Mouse (Mus musculus) embryo, embryonic 11 days (tissue): Measurements from ENCODE around the gene Eddm3b.
A peak's percentile ranks its signal among the peaks of the same experiment; 100 is the strongest.

Experiments used
- DNase-seq: peaks from one replicate; pipeline ENCODE4 v3.0.0-alpha.2; 2015

Eddm3b gene

GRCm38 (mm10) chr14:51113916-51114560 is at the start of gene Eddm3b:
TSS of gene Eddm3b (plus strand) at chr14:51114426.
- DNase-seq = no peak

GRCm38 (mm10) chr14:51068956-51069355 is 45.3 kb upstream of the Eddm3b start:
- DNase-seq = no peak

- DNase-seq = peak; percentile 60
These were observed 44.6 kb upstream of the Eddm3b start for GRCm38 (mm10) chr14:51069617-51070016.

GRCm38 (mm10) chr14:51074335-51074734 is 39.9 kb upstream of the Eddm3b start, which contains the start of gene Olfr750:
TSS of gene Olfr750 (minus strand) at chr14:51074435.
- DNase-seq = no peak

GRCm38 (mm10) chr14:51079180-51079579 is 35.0 kb upstream of the Eddm3b start:
- DNase-seq = no peak

GRCm38 (mm10) chr14:51081035-51081434 is 33.2 kb upstream of the Eddm3b start:
- DNase-seq = no peak

GRCm38 (mm10) chr14:51082599-51083581 is 31.3 kb upstream of the Eddm3b start:
- peak; percentile 74 for DNase-seq

- no peak for DNase-seq
These were observed 30.4 kb upstream of the Eddm3b start for GRCm38 (mm10) chr14:51083805-51084204.

- DNase-seq = no peak
These were observed 29.1 kb upstream of the Eddm3b start for GRCm38 (mm10) chr14:51085086-51085485.

GRCm38 (mm10) chr14:51085911-51086310 is 28.3 kb upstream of the Eddm3b start:
- DNase-seq = no peak

- DNase-seq = peak; percentile 50
These were observed 26.5 kb upstream of the Eddm3b start for GRCm38 (mm10) chr14:51087762-51088161.

GRCm38 (mm10) chr14:51088166-51088969 is 25.9 kb upstream of the Eddm3b start:
- peak; percentile 87 for DNase-seq

- peak; percentile 94 for DNase-seq
These were observed 25.1 kb upstream of the Eddm3b start for GRCm38 (mm10) chr14:51088970-51089673.

- DNase-seq = no peak
These were observed 24.6 kb upstream of the Eddm3b start for GRCm38 (mm10) chr14:51089674-51090076.

- peak; percentile 89 for DNase-seq
These were observed 24.0 kb upstream of the Eddm3b start for GRCm38 (mm10) chr14:51090077-51090781.

GRCm38 (mm10) chr14:51090921-51091900 is 23.0 kb upstream of the Eddm3b start, which contains the start of the genes Rnase4 and Ang:
TSS of gene Rnase4 (plus strand) at chr14:51091077.
TSS of gene Ang (plus strand) at chr14:51091150.
- peak; percentile 68 for DNase-seq

- no peak for DNase-seq
These were observed 22.1 kb upstream of the Eddm3b start for GRCm38 (mm10) chr14:51092073-51092620.

GRCm38 (mm10) chr14:51093496-51093895 is 20.7 kb upstream of the Eddm3b start:
- DNase-seq = no peak

GRCm38 (mm10) chr14:51094096-51094875 is 19.9 kb upstream of the Eddm3b start:
- no peak for DNase-seq
